Mouse (Mus musculus) thymus, adult 2 months (tissue): Measurements from ENCODE around the gene Mcoln3.

Source experiments
- CTCF ChIP-seq: fragments of 200-500 bp; IDR thresholded peaks from 2 replicates; pipeline ENCODE4 v1.5.1; 2012; ENCODE audit warnings: mild to moderate bottlenecking, control low read depth, low read length, moderate library complexity, borderline replicate concordance; ENCODE audit not compliant: control insufficient read depth, poor library complexity, insufficient read depth; ENCODE audit errors: extremely low read depth
- POLR2A ChIP-seq: fragments of 200-500 bp; IDR thresholded peaks from 2 replicates; pipeline ENCODE4 v1.6.1; 2012; ENCODE audit warnings: mild to moderate bottlenecking, low read length, control low read depth, moderate library complexity; ENCODE audit not compliant: control insufficient read depth, poor library complexity, insufficient read depth; ENCODE audit errors: extremely low read depth

- TF ChIP-seq CTCF: no peak
- no peak for TF ChIP-seq POLR2A
Measured at GRCm38 (mm10) chr3:146107116-146107849, 10.0 kb upstream of the Mcoln3 start.
